9 mouse cellular contexts compared by ENCODE assay signal in the genomic region with DNA sequence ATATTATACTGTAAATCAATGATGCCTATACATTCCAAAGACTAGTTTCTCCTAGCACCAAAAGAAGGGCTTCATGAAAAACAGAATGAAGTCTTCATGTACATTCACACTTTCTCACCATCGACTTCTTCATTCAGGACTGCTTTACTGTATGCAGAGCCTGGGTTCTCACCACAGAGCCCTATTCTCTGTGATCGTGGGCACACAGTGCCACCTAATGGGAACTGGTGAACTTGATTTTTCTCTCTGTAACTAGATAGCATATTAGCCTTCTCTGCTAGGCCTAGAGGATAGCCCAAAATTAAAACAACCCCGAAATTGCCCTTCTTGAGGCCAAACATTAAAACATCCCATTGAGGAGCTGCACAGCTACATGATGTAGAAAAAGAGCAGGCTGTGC.
A peak's percentile ranks its signal among the peaks of the same experiment; 100 is the strongest.
DNase-seq lines count a peak whose midpoint lies in the region; ATAC-seq and TF ChIP-seq lines count a peak whose summit lies in the region.
"Had no signal": no experiment of that assay in that cellular context is flagged by ENCODE, and none has a peak within 500 bp of the region (broad histone marks: within the 10 kb centered on the region; RNA-seq: fewer than 3 reads in every experiment).

No protein-coding gene starts in this region.

- no peak overlapping the region for H3K27ac ChIP-seq in embryonic facial prominence, embryonic 14.5 days (replicated peaks; ENCODE audit: low read depth, low read length)
- no peak overlapping the region for H3K27ac ChIP-seq in hindbrain, postnatal 0 days
- no peak overlapping the region for H3K27ac ChIP-seq in midbrain, embryonic 11.5 days (ENCODE audit: low read depth, low read length)
- H3K27ac ChIP-seq: limb, embryonic 15.5 days had no signal

- ATAC-seq in embryonic facial prominence, embryonic 14.5 days (ENCODE audit: low read depth) = peak; percentile 67; the same call in 1 of the 2 replicates
- ATAC-seq in hindbrain, postnatal 0 days = peak; percentile 77
- peak; percentile 57; the same call in 1 of the 2 replicates for ATAC-seq in midbrain, embryonic 11.5 days (ENCODE audit: low FRiP score)

- peak; percentile 11 for DNase-seq in MN1 (ENCODE audit: low spot score)
- DNase-seq in adrenal gland, postnatal 25 days = peak; percentile 9
- DNase-seq in embryonic facial prominence, embryonic 14.5 days (ENCODE audit: low spot score) = peak; percentile 55
- peak; percentile 85 for DNase-seq in hindbrain, postnatal 0 days (ENCODE audit: low spot score)
- no peak for DNase-seq in midbrain, embryonic 11.5 days (ENCODE audit: low spot score, missing footprints)
- no peak for DNase-seq in lung, adult 18-20 months
- DNase-seq in lung, postnatal 36 days = no peak
- DNase-seq in urinary bladder, postnatal 14 days (ENCODE audit: low spot score) = no peak

- TF ChIP-seq CTCF in hindbrain, postnatal 0 days (IDR thresholded peaks at IDR 0.05; ENCODE audit: low read depth) = peak; percentile 74

- H3K27me3 ChIP-seq in embryonic facial prominence, embryonic 14.5 days (replicated peaks; ENCODE audit: control insufficient read depth, insufficient read depth, low read length) = no peaks in the 10 kb centered on the region
- H3K27me3 ChIP-seq in hindbrain, postnatal 0 days (ENCODE audit: insufficient read depth, low read length) = no peaks in the 10 kb centered on the region
- no peaks in the 10 kb centered on the region for H3K27me3 ChIP-seq in midbrain, embryonic 11.5 days (ENCODE audit: control insufficient read depth, insufficient read depth, low read length)
- H3K27me3 ChIP-seq: limb, embryonic 15.5 days had no signal

- no peaks in the 10 kb centered on the region for H3K9me3 ChIP-seq in embryonic facial prominence, embryonic 14.5 days (ENCODE audit: control insufficient read depth, low read length)
- no peaks in the 10 kb centered on the region for H3K9me3 ChIP-seq in hindbrain, postnatal 0 days (ENCODE audit: low read length)
- H3K9me3 ChIP-seq in midbrain, embryonic 11.5 days (ENCODE audit: control insufficient read depth, low read length) = no peaks in the 10 kb centered on the region
- H3K9me3 ChIP-seq: limb, embryonic 15.5 days had no signal

- H3K9ac ChIP-seq in embryonic facial prominence, embryonic 14.5 days (ENCODE audit: low read depth, low read length) = no peak overlapping the region
- no peak overlapping the region for H3K9ac ChIP-seq in hindbrain, postnatal 0 days (replicated peaks; ENCODE audit: low read length)
- no peak overlapping the region for H3K9ac ChIP-seq in midbrain, embryonic 11.5 days (ENCODE audit: low read length)
- H3K9ac ChIP-seq: limb, embryonic 15.5 days had no signal

- H3K4me3 ChIP-seq in embryonic facial prominence, embryonic 14.5 days (ENCODE audit: low read depth, low read length) = no peak overlapping the region
- no peak overlapping the region for H3K4me3 ChIP-seq in hindbrain, postnatal 0 days (ENCODE audit: low read length)
- no peak overlapping the region for H3K4me3 ChIP-seq in midbrain, embryonic 11.5 days (ENCODE audit: low read depth, low read length)
- H3K4me3 ChIP-seq: limb, embryonic 15.5 days had no signal

- 28% methylated on average over 3 of the region's 3 CpGs for WGBS in embryonic facial prominence, embryonic 14.5 days
- WGBS in hindbrain, postnatal 0 days = 26% methylated on average over 3 of the region's 3 CpGs
- WGBS in midbrain, embryonic 11.5 days = 53% methylated on average over 3 of the region's 3 CpGs

- no peaks in the 10 kb centered on the region for H3K4me1 ChIP-seq in embryonic facial prominence, embryonic 14.5 days (ENCODE audit: control insufficient read depth, insufficient read depth, low read length)
- H3K4me1 ChIP-seq in hindbrain, postnatal 0 days (ENCODE audit: insufficient read depth, low read length) = no peaks in the 10 kb centered on the region
- H3K4me1 ChIP-seq in midbrain, embryonic 11.5 days (ENCODE audit: control insufficient read depth, insufficient read depth, low read length) = no peaks in the 10 kb centered on the region
- H3K4me1 ChIP-seq: limb, embryonic 15.5 days had no signal

- no peak overlapping the region for H3K4me2 ChIP-seq in embryonic facial prominence, embryonic 14.5 days (ENCODE audit: low read depth, low read length)
- H3K4me2 ChIP-seq in hindbrain, postnatal 0 days (ENCODE audit: low read depth, low read length) = no peak overlapping the region
- H3K4me2 ChIP-seq in midbrain, embryonic 11.5 days = no peak overlapping the region
- H3K4me2 ChIP-seq: limb, embryonic 15.5 days had no signal

- H3K36me3 ChIP-seq in embryonic facial prominence, embryonic 14.5 days (ENCODE audit: control insufficient read depth, insufficient read depth, low read length) = no peaks in the 10 kb centered on the region
- no peaks in the 10 kb centered on the region for H3K36me3 ChIP-seq in hindbrain, postnatal 0 days (ENCODE audit: insufficient read depth, low read length)
- no peaks in the 10 kb centered on the region for H3K36me3 ChIP-seq in midbrain, embryonic 11.5 days (ENCODE audit: control insufficient read depth, insufficient read depth, low read length)
- H3K36me3 ChIP-seq: limb, embryonic 15.5 days had no signal

Comparison
In these comparisons a context has a peak if more than half of its experiments do, and no peak if none do; other contexts are left out.
1. DNase-seq: peak in MN1 (single experiment), adrenal gland, postnatal 25 days (single experiment), embryonic facial prominence, embryonic 14.5 days (single experiment) and hindbrain, postnatal 0 days (single experiment); none in midbrain, embryonic 11.5 days (single experiment), lung, adult 18-20 months (0 of 2), lung, postnatal 36 days (single experiment) and urinary bladder, postnatal 14 days (single experiment).
2. Peak in every context shown above with its lines, with median percentiles within 50 percentile points of each other: ATAC-seq.